Mouse (Mus musculus): Measurements from ENCODE around the gene Gm47995. TPM values are rescaled to one million over a fixed set of nuclear protein-coding genes. Genes with fewer than 3 reads are reported as not detected.
"Not testable (repeated sequence)": the region's sequence is repeated elsewhere in the genome, so short reads cannot be mapped to it uniquely, and the experiment has no call there.

Gene Gm47995
- polyA plus RNA-seq (2014; fragmentation: Nextera tagmentation; extraction: Ambion mirVana): not detected in 2 replicates

DNA sequence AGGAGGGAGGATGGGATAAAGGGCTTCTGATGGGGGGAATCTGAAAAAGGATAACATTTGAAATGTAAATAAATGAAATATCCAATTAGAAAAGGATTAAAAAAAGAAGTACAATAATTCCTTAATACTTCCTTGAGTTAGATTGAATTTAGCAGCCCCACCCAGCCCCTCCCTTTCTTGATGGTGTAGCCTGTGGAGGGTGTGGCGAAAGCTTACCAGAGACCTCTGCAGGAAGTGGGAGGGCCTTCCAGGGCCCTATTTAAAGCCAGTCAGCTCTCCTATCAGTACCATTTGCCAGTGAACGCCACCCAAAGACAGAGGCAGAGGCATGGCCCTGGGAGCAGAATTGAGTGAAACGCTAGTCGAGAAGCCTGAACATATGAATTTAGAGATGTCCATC lies at the start of gene Gm47995:
TSS of gene Gm47995 (plus strand) at position 329 of the 400 bp plus-strand sequence.
- H3K4me3 ChIP-seq (replicated peaks; ENCODE audit: low read length); H3K4me2 ChIP-seq (replicated peaks); H3K27ac ChIP-seq; DNase-seq (ENCODE audit: low spot score); H3K4me1 ChIP-seq (replicated peaks; ENCODE audit: control insufficient read depth, insufficient read depth, low read length); H3K9me3 ChIP-seq (ENCODE audit: control insufficient read depth, low read length); H3K9ac ChIP-seq; H3K27me3 ChIP-seq (ENCODE audit: control insufficient read depth, insufficient read depth, low read length); ATAC-seq (ENCODE audit: low FRiP score); H3K36me3 ChIP-seq (replicated peaks; ENCODE audit: control insufficient read depth, insufficient read depth): not testable (repeated sequence)
- 93% methylated on average over 2 of the region's 4 CpGs for WGBS

DNA sequence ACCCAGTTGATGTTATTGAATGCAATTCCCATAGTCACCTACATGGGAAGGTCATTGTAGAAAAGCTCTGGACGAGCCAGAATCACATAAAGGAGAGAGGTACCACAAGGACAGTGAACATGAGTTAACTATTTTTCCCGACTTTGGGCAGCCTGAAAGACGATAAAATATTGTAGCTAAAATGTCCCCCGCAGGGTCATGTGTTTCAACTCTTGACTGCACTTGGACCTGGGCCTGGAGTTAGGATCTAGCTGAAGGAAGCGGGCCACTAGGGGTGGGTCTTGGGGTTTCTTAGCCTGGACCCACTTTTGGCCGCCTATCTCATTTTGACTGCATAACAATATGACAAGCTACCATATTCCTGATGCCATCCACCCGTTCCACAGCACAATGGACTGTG lies 48.0 kb upstream of the Gm47995 start:
- H3K36me3 ChIP-seq (replicated peaks; ENCODE audit: control insufficient read depth, insufficient read depth): no peaks in the 10 kb centered on the region
- no peaks in the 10 kb centered on the region for H3K27me3 ChIP-seq (ENCODE audit: control insufficient read depth, insufficient read depth, low read length)
- H3K9me3 ChIP-seq (ENCODE audit: control insufficient read depth, low read length): no peaks in the 10 kb centered on the region
- no peak overlapping the region for H3K9ac ChIP-seq
- ATAC-seq (ENCODE audit: low FRiP score) (no peak), DNase-seq (ENCODE audit: low spot score) (no peak)
- no peaks in the 10 kb centered on the region for H3K4me1 ChIP-seq (replicated peaks; ENCODE audit: control insufficient read depth, insufficient read depth, low read length)
- no peak overlapping the region for H3K27ac ChIP-seq
- no peak overlapping the region for H3K4me2 ChIP-seq (replicated peaks)
- H3K4me3 ChIP-seq (replicated peaks; ENCODE audit: low read length): no peak overlapping the region
- WGBS: 89% methylated on average over 7 of the region's 7 CpGs

DNA sequence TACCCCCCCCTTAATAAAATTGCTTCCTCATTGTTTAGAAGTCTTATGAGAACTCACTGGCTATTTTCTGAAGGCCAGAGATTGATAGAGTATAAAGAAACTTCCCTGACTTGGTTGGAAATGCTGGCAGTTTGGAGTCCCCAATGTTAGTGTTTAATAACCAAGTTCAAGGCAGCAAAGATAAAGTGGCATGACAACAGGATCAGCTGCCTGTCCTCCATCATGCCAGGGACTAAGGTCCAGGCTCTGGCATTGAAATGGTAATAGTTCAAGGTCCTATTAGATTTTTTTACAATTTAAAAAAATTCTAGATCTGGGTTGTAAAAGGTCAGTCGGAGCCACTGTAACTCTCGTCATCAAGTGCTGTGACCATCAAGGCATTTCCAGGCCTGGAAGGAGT lies 47.2 kb upstream of the Gm47995 start:
- H3K36me3 ChIP-seq (replicated peaks; ENCODE audit: control insufficient read depth, insufficient read depth): no peaks in the 10 kb centered on the region
- H3K9ac ChIP-seq: no peak overlapping the region
- H3K27me3 ChIP-seq (ENCODE audit: control insufficient read depth, insufficient read depth, low read length): no peaks in the 10 kb centered on the region
- H3K4me2 ChIP-seq (replicated peaks): no peak overlapping the region
- no peak overlapping the region for H3K4me3 ChIP-seq (replicated peaks; ENCODE audit: low read length)
- no peak for DNase-seq (ENCODE audit: low spot score)
- no peaks in the 10 kb centered on the region for H3K9me3 ChIP-seq (ENCODE audit: control insufficient read depth, low read length)
- no peaks in the 10 kb centered on the region for H3K4me1 ChIP-seq (replicated peaks; ENCODE audit: control insufficient read depth, insufficient read depth, low read length)
- ATAC-seq (ENCODE audit: low FRiP score): no peak
- no peak overlapping the region for H3K27ac ChIP-seq
- WGBS: 63% methylated on average over 2 of the region's 2 CpGs

DNA sequence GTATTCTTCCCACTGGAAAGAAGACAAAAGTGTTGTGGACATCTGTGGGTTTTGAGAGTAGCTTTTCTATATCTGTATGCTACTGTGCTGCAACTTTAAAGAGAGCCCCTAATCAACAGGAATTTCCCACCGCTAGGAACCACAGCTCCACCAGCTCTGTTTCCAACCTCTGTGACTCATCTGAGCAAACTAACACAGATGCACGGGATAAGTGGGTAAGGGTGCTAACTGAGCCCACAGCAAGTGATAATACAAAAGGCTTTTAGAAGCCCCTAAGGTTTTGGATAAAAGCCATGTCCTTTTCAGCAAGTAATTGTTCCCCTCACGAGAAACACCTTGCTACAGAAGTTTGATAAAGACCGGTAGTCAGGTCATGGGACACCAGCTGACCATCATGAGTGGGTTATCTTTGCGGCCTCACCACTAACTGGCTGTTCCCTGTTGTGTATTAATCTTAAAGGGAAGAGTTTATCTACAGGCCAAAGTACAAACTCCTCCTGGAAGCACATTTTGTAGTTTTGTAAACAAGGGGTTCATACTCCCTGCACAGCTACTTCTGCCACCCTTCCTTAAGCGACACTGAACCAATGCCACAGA lies 45.1 kb upstream of the Gm47995 start:
- no peak overlapping the region for H3K27ac ChIP-seq
- H3K4me2 ChIP-seq (replicated peaks): no peak overlapping the region
- no peak overlapping the region for H3K9ac ChIP-seq
- H3K9me3 ChIP-seq (ENCODE audit: control insufficient read depth, low read length): no peaks in the 10 kb centered on the region
- ATAC-seq (ENCODE audit: low FRiP score): no peak
- no peaks in the 10 kb centered on the region for H3K36me3 ChIP-seq (replicated peaks; ENCODE audit: control insufficient read depth, insufficient read depth)
- no peaks in the 10 kb centered on the region for H3K27me3 ChIP-seq (ENCODE audit: control insufficient read depth, insufficient read depth, low read length)
- H3K4me1 ChIP-seq (replicated peaks; ENCODE audit: control insufficient read depth, insufficient read depth, low read length): 0 out of 2 replicates have a peak, but pooled peaks cover 7% of the 10 kb centered on the region
- H3K4me3 ChIP-seq (replicated peaks; ENCODE audit: low read length): no peak overlapping the region
- DNase-seq (ENCODE audit: low spot score): no peak
- 87% methylated on average over 6 of the region's 6 CpGs for WGBS

DNA sequence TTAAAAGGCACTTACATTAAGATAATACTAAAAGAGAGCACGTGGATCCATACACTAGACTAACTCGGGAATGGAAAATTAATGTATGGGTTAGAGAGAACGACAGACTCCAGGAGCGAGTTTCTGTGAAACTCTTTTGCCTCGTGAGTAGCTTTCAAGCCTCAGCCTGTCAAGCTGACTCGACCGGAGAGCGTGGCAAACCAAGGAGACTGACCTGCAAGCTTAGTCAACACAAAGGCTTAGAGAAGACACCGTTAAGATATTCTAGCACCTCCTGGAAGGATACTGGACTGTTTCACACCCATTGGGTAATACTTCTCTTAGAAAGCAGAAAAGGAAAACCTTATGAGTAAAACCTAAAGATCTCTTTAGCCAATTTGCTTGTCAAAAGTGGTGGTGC lies 44.1 kb upstream of the Gm47995 start:
- H3K9me3 ChIP-seq (ENCODE audit: control insufficient read depth, low read length); H3K4me3 ChIP-seq (replicated peaks; ENCODE audit: low read length); H3K36me3 ChIP-seq (replicated peaks; ENCODE audit: control insufficient read depth, insufficient read depth); DNase-seq (ENCODE audit: low spot score); H3K9ac ChIP-seq; H3K4me2 ChIP-seq (replicated peaks); H3K27me3 ChIP-seq (ENCODE audit: control insufficient read depth, insufficient read depth, low read length); H3K4me1 ChIP-seq (replicated peaks; ENCODE audit: control insufficient read depth, insufficient read depth, low read length); H3K27ac ChIP-seq; ATAC-seq (ENCODE audit: low FRiP score): not testable (repeated sequence)
- WGBS: 97% methylated on average over 9 of the region's 9 CpGs

DNA sequence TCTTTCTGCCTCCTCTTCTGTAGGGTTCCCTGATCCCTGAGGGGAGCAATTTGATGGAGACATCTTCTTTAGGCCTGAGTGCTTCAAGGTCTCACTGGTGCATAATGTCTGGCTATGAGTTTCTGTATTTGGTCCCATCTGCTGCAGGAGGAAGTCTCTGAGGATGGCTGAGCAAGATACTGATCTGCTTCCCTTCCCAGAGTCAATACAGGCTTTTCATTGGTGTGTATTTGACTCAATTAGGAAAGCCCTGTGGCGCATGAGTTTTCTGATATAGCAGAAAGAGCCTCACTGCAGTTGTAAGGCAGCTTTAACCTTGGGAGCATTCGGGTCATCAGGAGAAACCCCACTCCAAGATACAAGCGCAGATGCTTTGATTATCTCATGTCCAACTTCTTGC lies 42.1 kb upstream of the Gm47995 start:
- 0 out of 2 replicates have a peak, but pooled peaks cover 9% of the 10 kb centered on the region for H3K4me1 ChIP-seq (replicated peaks; ENCODE audit: control insufficient read depth, insufficient read depth, low read length)
- no peak overlapping the region for H3K9ac ChIP-seq
- ATAC-seq (ENCODE audit: low FRiP score) (no peak), DNase-seq (ENCODE audit: low spot score) (no peak)
- H3K27ac ChIP-seq: no peak overlapping the region
- no peaks in the 10 kb centered on the region for H3K9me3 ChIP-seq (ENCODE audit: control insufficient read depth, low read length)
- 86% methylated on average over 3 of the region's 3 CpGs for WGBS
- no peaks in the 10 kb centered on the region for H3K27me3 ChIP-seq (ENCODE audit: control insufficient read depth, insufficient read depth, low read length)
- H3K4me2 ChIP-seq (replicated peaks): no peak overlapping the region
- H3K4me3 ChIP-seq (replicated peaks; ENCODE audit: low read length): no peak overlapping the region
- no peaks in the 10 kb centered on the region for H3K36me3 ChIP-seq (replicated peaks; ENCODE audit: control insufficient read depth, insufficient read depth)

DNA sequence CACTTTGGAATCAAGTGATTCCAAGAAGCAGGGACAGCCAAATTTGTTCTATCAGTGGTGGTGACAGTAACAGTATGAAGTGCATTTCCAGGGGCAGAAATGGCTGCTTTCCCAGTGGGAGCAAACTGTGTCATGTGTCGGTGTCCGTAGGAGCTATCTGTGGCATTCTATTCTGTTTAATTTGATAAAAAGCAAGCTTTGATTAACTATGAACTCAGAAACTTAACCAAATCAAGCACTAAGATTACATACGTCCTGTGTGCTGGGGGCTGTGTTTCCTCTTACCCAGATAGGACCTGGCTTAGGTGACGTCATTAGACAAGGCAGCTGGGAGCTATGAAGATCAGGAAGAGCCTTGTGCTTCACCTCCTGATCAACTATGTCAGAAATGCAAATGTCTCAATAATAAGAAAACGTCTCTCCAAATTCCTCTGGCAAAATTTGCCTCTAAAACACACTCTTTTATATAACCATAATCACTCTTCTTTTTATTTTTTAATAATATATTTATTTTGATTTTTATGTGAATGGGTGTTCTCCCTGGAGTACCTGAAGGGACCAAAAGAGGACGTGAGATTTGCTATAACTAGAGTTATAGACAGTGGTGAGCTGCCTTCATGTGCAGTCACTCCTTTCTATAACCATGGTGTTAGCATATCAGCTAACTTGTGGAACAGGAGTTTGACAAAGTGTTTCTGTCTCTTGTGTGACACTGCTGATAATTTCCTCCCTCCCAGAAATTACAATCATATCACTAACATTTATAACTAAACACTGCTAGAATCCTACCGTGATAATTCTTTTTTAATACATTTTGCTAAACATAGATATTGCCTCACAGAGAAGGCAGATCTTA lies 41.2 kb upstream of the Gm47995 start:
- WGBS: 78% methylated on average over 7 of the region's 7 CpGs
- ATAC-seq (ENCODE audit: low FRiP score) (no peak), DNase-seq (ENCODE audit: low spot score) (no peak)
- 0 out of 2 replicates have a peak, but pooled peaks cover 9% of the 10 kb centered on the region for H3K4me1 ChIP-seq (replicated peaks; ENCODE audit: control insufficient read depth, insufficient read depth, low read length)
- no peak overlapping the region for H3K4me2 ChIP-seq (replicated peaks)
- H3K27ac ChIP-seq: no peak overlapping the region
- no peak overlapping the region for H3K9ac ChIP-seq
- H3K27me3 ChIP-seq (ENCODE audit: control insufficient read depth, insufficient read depth, low read length): no peaks in the 10 kb centered on the region
- no peak overlapping the region for H3K4me3 ChIP-seq (replicated peaks; ENCODE audit: low read length)
- H3K36me3 ChIP-seq (replicated peaks; ENCODE audit: control insufficient read depth, insufficient read depth): no peaks in the 10 kb centered on the region
- no peaks in the 10 kb centered on the region for H3K9me3 ChIP-seq (ENCODE audit: control insufficient read depth, low read length)

DNA sequence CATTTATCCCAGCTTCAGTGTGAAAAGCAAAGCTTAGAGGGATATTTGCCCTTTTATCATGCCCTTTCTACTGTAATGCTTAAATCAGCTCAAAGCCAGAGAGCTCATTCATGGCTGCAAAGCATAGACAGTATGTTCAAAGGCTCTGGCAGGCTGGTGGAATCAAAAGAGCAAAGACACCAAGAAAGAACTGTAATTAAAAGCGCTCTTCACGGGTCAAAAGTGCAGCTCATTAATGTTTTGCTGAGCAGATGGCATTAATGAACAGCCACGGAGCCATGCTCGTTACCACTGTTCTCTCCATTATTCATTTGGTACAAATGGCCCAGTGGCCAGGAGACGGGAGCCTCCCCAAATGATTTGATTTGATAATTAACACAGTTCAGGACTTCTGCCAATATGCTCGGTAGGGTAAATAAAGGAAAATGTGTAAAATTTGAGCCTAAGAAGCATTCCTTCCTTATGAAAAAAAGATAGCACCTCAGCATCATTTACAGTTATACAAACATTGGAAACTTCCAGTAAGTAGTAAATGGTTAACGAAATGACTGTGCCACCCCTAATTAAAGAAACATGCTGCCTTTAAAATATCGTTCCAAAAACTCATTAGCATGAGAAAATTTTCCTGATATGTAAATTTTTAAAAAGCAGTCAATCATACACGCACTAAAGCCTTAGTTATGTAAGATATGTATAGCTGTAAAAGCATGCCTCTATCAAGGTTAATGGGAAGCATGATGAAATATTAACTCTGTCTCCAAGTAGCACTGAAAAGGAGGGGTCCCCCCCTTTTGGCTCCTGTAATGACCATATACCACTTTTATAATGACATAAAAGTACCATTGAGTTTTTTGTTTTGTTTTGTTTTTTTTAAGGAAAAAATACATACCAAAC lies 40.0 kb upstream of the Gm47995 start:
- H3K9me3 ChIP-seq (ENCODE audit: control insufficient read depth, low read length): no peaks in the 10 kb centered on the region
- H3K27me3 ChIP-seq (ENCODE audit: control insufficient read depth, insufficient read depth, low read length): no peaks in the 10 kb centered on the region
- no peak overlapping the region for H3K4me3 ChIP-seq (replicated peaks; ENCODE audit: low read length)
- no peaks in the 10 kb centered on the region for H3K36me3 ChIP-seq (replicated peaks; ENCODE audit: control insufficient read depth, insufficient read depth)
- 31% methylated on average over 9 of the region's 9 CpGs for WGBS
- DNase-seq (ENCODE audit: low spot score): peak; percentile 56
- no peak overlapping the region for H3K9ac ChIP-seq
- H3K27ac ChIP-seq: no peak overlapping the region
- H3K4me2 ChIP-seq (replicated peaks): no peak overlapping the region
- ATAC-seq (ENCODE audit: low FRiP score): peak; percentile 79; the same call in 1 of the 2 replicates
- 0 out of 2 replicates have a peak, but pooled peaks cover 9% of the 10 kb centered on the region for H3K4me1 ChIP-seq (replicated peaks; ENCODE audit: control insufficient read depth, insufficient read depth, low read length)

All from hindbrain, embryonic 14.5 days (tissue).